Mouse (Mus musculus): ENCODE measurements around the gene Dcps.
A peak's percentile ranks its signal among the peaks of the same experiment; 100 is the strongest.

Dcps gene

GRCm38 (mm10) chr9:35108916-35109315 lies 66.9 kb downstream of the Dcps start:
- peak; percentile 73 to 93 for DNase-seq

- no peak for DNase-seq
Observed at GRCm38 (mm10) chr9:35108066-35108465, 67.8 kb downstream of the Dcps start.

- DNase-seq = no peak
Observed at GRCm38 (mm10) chr9:35107396-35107795, 68.5 kb downstream of the Dcps start.

DNA sequence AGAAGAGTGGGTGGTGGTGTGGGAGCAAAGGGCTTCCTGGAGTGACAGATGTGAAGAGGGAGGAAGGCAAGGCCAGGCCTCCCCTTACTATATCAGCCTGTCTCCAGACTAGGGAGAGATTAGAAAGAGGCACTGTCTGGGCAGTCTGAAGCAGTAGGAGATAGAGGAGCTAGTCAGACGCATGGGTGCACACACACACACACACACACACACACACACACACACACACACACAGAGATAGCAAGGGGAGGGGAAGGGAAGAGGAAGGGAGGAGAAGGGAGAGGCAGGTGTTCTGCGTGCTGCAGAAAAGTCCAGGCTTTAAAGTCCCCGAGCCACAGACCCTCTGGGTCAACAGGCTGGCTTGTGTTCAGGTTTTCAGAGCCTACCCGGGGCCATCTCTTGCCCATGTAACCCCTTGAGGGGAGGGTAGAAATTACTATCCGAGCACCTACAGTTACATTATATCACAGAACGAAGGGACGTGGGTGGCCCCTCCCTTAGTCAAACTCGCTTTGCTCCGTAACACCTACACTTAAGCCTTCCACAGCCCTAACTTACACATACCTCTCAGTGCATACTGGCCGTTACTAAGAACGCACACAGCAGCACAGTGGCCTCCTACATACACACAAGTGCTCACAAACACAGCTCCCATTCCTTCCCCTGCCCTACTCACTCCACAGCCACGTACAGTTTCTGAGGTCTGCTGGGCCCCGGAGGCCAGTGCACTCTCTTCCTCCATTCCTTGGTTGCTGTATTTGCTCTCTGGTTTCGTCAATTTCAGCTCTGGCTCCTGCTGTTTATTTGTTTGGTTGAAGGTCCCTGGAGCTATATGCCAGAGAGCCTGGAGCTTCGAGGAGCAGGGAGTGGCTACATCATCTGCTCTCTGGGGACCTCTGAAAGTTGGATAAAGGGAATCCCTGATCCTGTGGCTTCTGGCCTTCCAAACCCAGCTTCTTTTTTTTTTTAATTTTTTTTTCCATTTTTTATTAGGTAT lies 69.7 kb downstream of the Dcps start:
- DNase-seq = no peak

GRCm38 (mm10) chr9:35105438-35105837 lies 70.4 kb downstream of the Dcps start:
- DNase-seq = no peak

DNA sequence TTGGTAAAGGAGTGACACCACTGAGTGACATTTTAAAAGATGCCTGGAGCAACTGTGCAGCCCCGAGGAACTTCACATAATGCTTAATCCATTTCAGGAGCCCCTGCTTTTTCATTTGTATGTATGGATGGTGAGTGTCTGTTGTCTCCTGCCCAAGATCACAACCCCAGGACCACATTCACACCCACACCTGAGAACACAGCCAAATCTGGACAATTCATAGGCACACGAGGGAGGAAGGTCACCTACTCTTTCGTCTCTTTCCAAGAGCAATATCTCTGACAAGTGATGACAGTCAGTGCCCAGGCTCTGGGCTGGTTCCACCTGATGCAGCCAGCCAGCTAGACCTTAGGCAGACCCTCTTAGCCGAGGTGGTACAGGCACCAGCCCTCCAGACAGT lies 71.2 kb downstream of the Dcps start:
- no peak for DNase-seq

DNA sequence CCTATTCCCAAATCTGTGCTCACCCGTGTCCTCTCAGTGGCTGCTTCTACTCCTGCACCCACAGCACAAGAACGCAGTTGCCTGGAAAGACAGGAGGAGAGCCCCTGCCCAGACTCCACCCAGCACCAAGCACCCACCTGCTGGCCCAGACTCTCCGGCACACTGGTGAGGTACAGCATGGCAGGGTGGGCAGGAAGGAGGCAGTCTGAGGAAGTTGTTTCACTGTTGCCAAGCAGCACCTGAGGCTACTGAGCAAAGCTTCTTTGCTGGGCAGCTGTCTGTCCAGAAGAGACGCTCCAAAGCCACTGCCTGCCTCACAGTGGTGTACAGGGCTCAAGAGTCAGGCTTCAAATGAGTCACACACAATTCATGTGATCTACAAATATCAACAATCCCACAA lies 77.1 kb downstream of the Dcps start:
- DNase-seq = no peak

GRCm38 (mm10) chr9:35097901-35098300 lies 78.0 kb downstream of the Dcps start:
- no peak for DNase-seq

GRCm38 (mm10) chr9:35095726-35096125 lies 80.1 kb downstream of the Dcps start:
- DNase-seq = no peak

DNA sequence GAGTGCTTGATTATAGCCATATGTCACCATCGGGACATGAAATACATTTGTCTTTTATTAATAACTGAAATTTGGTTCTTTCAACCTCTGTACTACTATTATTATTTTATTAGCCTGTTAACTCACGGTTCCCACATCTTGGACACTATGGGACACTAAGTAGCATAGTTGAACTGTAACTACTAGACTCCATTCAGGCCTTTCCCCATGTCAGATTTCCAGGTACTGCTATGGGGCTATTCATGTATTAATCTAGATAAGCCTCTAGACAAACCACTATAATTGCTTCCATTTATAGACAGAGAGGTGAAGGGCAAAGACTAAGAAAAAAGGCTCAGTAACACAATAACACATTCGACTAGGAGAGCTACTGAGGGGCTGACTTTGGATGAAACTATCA lies 82.5 kb downstream of the Dcps start:
- DNase-seq = no peak

DNA sequence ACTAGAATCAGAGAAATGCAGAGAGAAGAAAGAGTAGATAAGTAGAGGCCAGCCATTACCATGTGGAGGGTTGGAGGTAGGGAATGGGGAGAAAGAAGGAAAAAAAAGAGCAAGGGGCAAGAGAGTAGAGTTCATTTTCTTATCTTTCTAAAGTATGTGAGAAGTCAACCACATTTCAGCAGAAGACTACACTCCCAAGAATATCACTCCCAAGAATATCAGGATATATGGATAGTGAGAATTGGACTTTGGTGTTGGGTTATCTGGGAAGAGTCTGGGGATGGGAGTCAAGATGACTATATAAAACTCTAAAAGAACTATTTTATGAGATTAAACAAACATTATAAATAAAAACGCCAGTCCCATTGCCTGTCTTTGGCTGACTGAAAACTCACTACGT lies 83.0 kb downstream of the Dcps start:
- no peak for DNase-seq

All from lung, postnatal 4 days (tissue).